27 mouse cellular contexts compared by ENCODE assay signal in the genomic region with DNA sequence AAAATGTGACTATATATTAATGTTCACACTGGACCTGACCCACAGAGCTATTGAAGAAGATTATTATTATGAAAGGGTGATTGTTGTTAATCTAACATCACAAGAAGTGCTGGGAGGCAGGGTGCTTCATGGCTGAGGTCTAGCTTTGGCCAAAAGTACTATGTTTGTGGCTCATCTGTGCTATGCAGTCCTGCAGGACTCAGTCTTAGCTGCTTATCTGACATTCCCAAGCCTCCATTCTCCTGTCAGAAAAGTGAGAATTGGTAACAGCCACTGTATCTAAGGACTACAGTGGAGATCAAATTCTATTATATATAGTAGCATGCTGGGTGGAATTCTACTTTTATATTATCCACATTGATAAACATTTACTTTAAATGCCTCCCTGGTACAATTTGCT. TPM values are rescaled to one million over a fixed set of nuclear protein-coding genes. Genes with fewer than 3 reads are reported as not detected.
DNase-seq lines count a peak whose midpoint lies in the region; ATAC-seq lines count a peak whose summit lies in the region.
"Had no signal": no experiment of that assay in that cellular context is flagged by ENCODE, and none has a peak within 500 bp of the region (broad histone marks: within the 10 kb centered on the region; RNA-seq: fewer than 3 reads in every experiment).

No protein-coding gene starts in this region.

- H3K9me3 ChIP-seq in megakaryocyte, embryonic 14.5 days = no peaks in the 10 kb centered on the region
- no peaks in the 10 kb centered on the region for H3K9me3 ChIP-seq in liver, embryonic 13.5 days (replicated peaks)
- H3K9me3 ChIP-seq in liver, embryonic 16.5 days (replicated peaks; ENCODE audit: control insufficient read depth, low read length) = no peaks in the 10 kb centered on the region
- H3K9me3 ChIP-seq: forebrain, embryonic 10.5 days; forebrain, embryonic 13.5 days; heart, embryonic 12.5 days; heart, embryonic 15.5 days; hindbrain, embryonic 10.5 days; hindbrain, embryonic 13.5 days had no signal

- H3K36me3 ChIP-seq in megakaryocyte, embryonic 14.5 days (replicated peaks; ENCODE audit: low read length) = no peaks in the 10 kb centered on the region
- no peaks in the 10 kb centered on the region for H3K36me3 ChIP-seq in liver, embryonic 13.5 days
- H3K36me3 ChIP-seq in liver, embryonic 16.5 days (ENCODE audit: control insufficient read depth, insufficient read depth) = no peaks in the 10 kb centered on the region
- H3K36me3 ChIP-seq: forebrain, embryonic 10.5 days; heart, embryonic 12.5 days; heart, embryonic 15.5 days; hindbrain, embryonic 10.5 days; hindbrain, embryonic 13.5 days had no signal

- H3K9ac ChIP-seq in liver, embryonic 13.5 days = no peak overlapping the region
- no peak overlapping the region for H3K9ac ChIP-seq in liver, embryonic 16.5 days (ENCODE audit: low read depth, low read length)
- H3K9ac ChIP-seq: forebrain, embryonic 13.5 days; heart, embryonic 12.5 days; heart, embryonic 15.5 days; hindbrain, embryonic 13.5 days had no signal

- ATAC-seq in megakaryocyte, adult 5-6 weeks (ENCODE audit: poor library complexity, severe bottlenecking) = no peak
- peak; percentile 78 for ATAC-seq in liver, embryonic 13.5 days (ENCODE audit: low read depth)
- ATAC-seq in liver, embryonic 16.5 days (ENCODE audit: low read depth) = 0 out of 2 replicates have a peak, but pooled peaks have one; percentile 37
- ATAC-seq: activated CD4-positive, CD25-positive, alpha-beta regulatory T cell, adult 4 months; CD4-positive, CD25-positive, alpha-beta regulatory T cell, adult 4 months; forebrain, embryonic 13.5 days; forebrain, embryonic 16.5 days; hindbrain, embryonic 16.5 days had no signal

- intact Hi-C loops in gastrocnemius, postnatal 14 days (cut with DNase I; ENCODE audit: low total_unique reads) = loop anchor here (10.0 kb wide), 1 partner anchor 155 kb away; no protein-coding TSS in a partner anchor
- intact Hi-C loops in left cerebral cortex, postnatal 25 days (cut with DNase I) = no loop called here

- DNase-seq in liver, embryonic 13.5 days = no peak
- DNase-seq in gastrocnemius, postnatal 14 days = no peak
- no peak for DNase-seq in cerebellum, adult 9-10 months
- DNase-seq in left cerebral cortex, postnatal 25 days (ENCODE audit: low spot score in 2 of 2) = no peak
- DNase-seq: adrenal gland, adult 8-10 months; adrenal gland, postnatal 25 days; cerebellum, adult 11-12 months; cerebellum, adult 8-10 months; cerebellum, postnatal 14 days; gastrocnemius, postnatal 25 days; heart, adult 18-20 months; heart, postnatal 10 days; heart, postnatal 36 days had no signal

- H3K4me2 ChIP-seq in liver, embryonic 13.5 days = peak overlapping the region; percentile 31; the same call in 1 of the 2 replicates
- no peak overlapping the region for H3K4me2 ChIP-seq in liver, embryonic 16.5 days (ENCODE audit: low read depth, low read length)
- H3K4me2 ChIP-seq: forebrain, embryonic 13.5 days; heart, embryonic 12.5 days; heart, embryonic 15.5 days; hindbrain, embryonic 13.5 days had no signal

- no peaks in the 10 kb centered on the region for H3K27me3 ChIP-seq in megakaryocyte, embryonic 14.5 days (replicated peaks)
- H3K27me3 ChIP-seq in liver, embryonic 13.5 days = no peaks in the 10 kb centered on the region
- H3K27me3 ChIP-seq in liver, embryonic 16.5 days (ENCODE audit: control insufficient read depth, insufficient read depth, low read depth, low read length) = no peaks in the 10 kb centered on the region
- H3K27me3 ChIP-seq: heart, embryonic 15.5 days had no signal

- H3K4me1 ChIP-seq in megakaryocyte, embryonic 14.5 days = peaks cover 98% of the 10 kb centered on the region
- peaks cover 45% of the 10 kb centered on the region for H3K4me1 ChIP-seq in liver, embryonic 13.5 days (replicated peaks)
- H3K4me1 ChIP-seq in liver, embryonic 16.5 days (ENCODE audit: control insufficient read depth, low read depth, low read length) = peaks cover 3% of the 10 kb centered on the region
- H3K4me1 ChIP-seq: forebrain, embryonic 13.5 days; hindbrain, embryonic 13.5 days had no signal

- H3K27ac ChIP-seq in liver, embryonic 13.5 days = no peak overlapping the region
- H3K27ac ChIP-seq in liver, embryonic 16.5 days (ENCODE audit: low read length) = no peak overlapping the region
- H3K27ac ChIP-seq: forebrain, embryonic 10.5 days; forebrain, embryonic 13.5 days; heart, embryonic 15.5 days; hindbrain, embryonic 10.5 days; hindbrain, embryonic 13.5 days had no signal

- peak overlapping the region; percentile 69 for H3K4me3 ChIP-seq in megakaryocyte, embryonic 14.5 days (replicated peaks)
- no peak overlapping the region for H3K4me3 ChIP-seq in liver, embryonic 13.5 days (replicated peaks)
- no peak overlapping the region for H3K4me3 ChIP-seq in liver, embryonic 16.5 days (ENCODE audit: low read depth, low read length)
- H3K4me3 ChIP-seq: forebrain, embryonic 10.5 days; forebrain, embryonic 13.5 days; heart, embryonic 12.5 days; heart, embryonic 15.5 days; hindbrain, embryonic 10.5 days; hindbrain, embryonic 13.5 days had no signal

RNA-seq across cellular contexts. Expression of a gene that starts 16.8 kb away (rescaled TPM):
- 20.8 and 61.7 TPM in 2 replicates for polyA plus RNA-seq in megakaryocyte, embryonic 14.5 days (2012; ENCODE audit: insufficient read depth, low replicate concordance)
- 89.0 and 92.7 TPM in 2 replicates for total RNA-seq in megakaryocyte, adult 5-6 weeks (2015)
- total RNA-seq in megakaryocyte, adult 5-6 weeks (2017) = 95.8 and 106 TPM in 2 replicates
- 9.1 and 13.2 TPM in 2 replicates for polyA plus RNA-seq in liver, embryonic 13.5 days (2015; fragmentation: Nextera tagmentation; extraction: Ambion mirVana)
- 6.9 and 8.2 TPM in 2 replicates for polyA plus RNA-seq in liver, embryonic 16.5 days (2015; fragmentation: Nextera tagmentation; extraction: Ambion mirVana)
- total RNA-seq in gastrocnemius, postnatal 14 days (2021) = 10 to 100 TPM; 16.2 to 16.6 TPM
- 1 to 10 TPM; 5.3 to 6.0 TPM for total RNA-seq in left cerebral cortex, postnatal 25 days (2021)
- polyA plus RNA-seq: C2C12 had no signal

Comparison
In these comparisons a context has a peak if more than half of its experiments do, and no peak if none do; other contexts are left out.
1. RNA of a gene that starts 16.8 kb away (total RNA-seq): 89.0 to 106 TPM in megakaryocyte, adult 5-6 weeks; 16.2 to 16.6 TPM in gastrocnemius, postnatal 14 days and 5.3 to 6.0 TPM in left cerebral cortex, postnatal 25 days; every median in the first group is over 4 times any median in the second.